Mouse (Mus musculus): ENCODE data around the gene Hps4. TPM values are rescaled to one million over a fixed set of nuclear protein-coding genes. Genes with fewer than 3 reads are reported as not detected.

The Hps4 gene
- total RNA-seq, 1 experiment: 19.5 TPM

- DNase-seq (ENCODE audit: low read depth, low spot score): no peak
- no peak overlapping the region for H3K9ac ChIP-seq (ENCODE audit: insufficient read depth, low read depth, low read length, poor library complexity, severe bottlenecking)
- TF ChIP-seq CHD2 (IDR thresholded peaks at IDR 0.05; ENCODE audit: low read depth, low read length) (no peak), ZNF384 (IDR thresholded peaks at IDR 0.05; ENCODE audit: low read depth, low read length) (no peak), HCFC1 (IDR thresholded peaks at IDR 0.05; ENCODE audit: borderline replicate concordance, insufficient read depth, low read length) (no peak), ZC3H11A (IDR thresholded peaks at IDR 0.05; ENCODE audit: borderline replicate concordance, low read depth, low read length) (no peak), MAFK (IDR thresholded peaks at IDR 0.05; ENCODE audit: insufficient read depth, low read depth, low read length) (no peak)
- H3K4me3 ChIP-seq (ENCODE audit: insufficient read depth in 1 of 2, low read depth in 1 of 2, low read length in 2 of 2, poor library complexity in 1 of 2, severe bottlenecking in 1 of 2): peak overlapping the region in 1 of 2 experiments; percentile 11; a peak in 1 of 4 replicates
- peaks cover 2 to 3% of the 10 kb centered on the region in 2 experiments; a peak in 1 of 4 replicates for H3K4me1 ChIP-seq (ENCODE audit: control insufficient read depth in 2 of 2, insufficient read depth in 2 of 2, low read length in 2 of 2, poor library complexity in 1 of 2)
- H3K36me3 ChIP-seq (ENCODE audit: control insufficient read depth, insufficient read depth, low read length, poor library complexity, severe bottlenecking): peaks cover 10% of the 10 kb centered on the region; the same call in 1 of the 2 replicates
- H3K27ac ChIP-seq (ENCODE audit: insufficient read depth, low read depth, low read length, poor library complexity, severe bottlenecking): no peak overlapping the region
- H3K9me3 ChIP-seq (ENCODE audit: control insufficient read depth, insufficient read depth, low read depth, low read length): no peaks in the 10 kb centered on the region
- in situ Hi-C loops (cut with MboI; ENCODE audit: low sequenced_read_pairs in 2 of 2, unreplicated experiment in 2 of 2): no loop called here
Observed at GRCm38 (mm10) chr5:112355493-112355892, 12.6 kb downstream of the Hps4 start.

GRCm38 (mm10) chr5:112355910-112356309 lies 13.0 kb downstream of the Hps4 start, which contains the start of gene Gm6583:
TSS of gene Gm6583 (minus strand) at chr5:112356033.
- peaks cover 2 to 3% of the 10 kb centered on the region in 2 experiments; a peak in 1 of 4 replicates for H3K4me1 ChIP-seq (ENCODE audit: control insufficient read depth in 2 of 2, insufficient read depth in 2 of 2, low read length in 2 of 2, poor library complexity in 1 of 2)
- H3K9ac ChIP-seq (ENCODE audit: insufficient read depth, low read depth, low read length, poor library complexity, severe bottlenecking): no peak within 1 kb of the TSS
- no peak within 1 kb of the TSS for H3K27ac ChIP-seq (ENCODE audit: insufficient read depth, low read depth, low read length, poor library complexity, severe bottlenecking)
- peak within 1 kb of the TSS in 1 of 2 experiments; percentile 11; a peak in 1 of 4 replicates for H3K4me3 ChIP-seq (ENCODE audit: insufficient read depth in 1 of 2, low read depth in 1 of 2, low read length in 2 of 2, poor library complexity in 1 of 2, severe bottlenecking in 1 of 2)
- no peaks in the 10 kb centered on the region for H3K9me3 ChIP-seq (ENCODE audit: control insufficient read depth, insufficient read depth, low read depth, low read length)
- in situ Hi-C loops (cut with MboI; ENCODE audit: low sequenced_read_pairs in 2 of 2, unreplicated experiment in 2 of 2): no loop called here
- DNase-seq (ENCODE audit: low read depth, low spot score): no peak
- peaks cover 10% of the 10 kb centered on the region; the same call in 1 of the 2 replicates for H3K36me3 ChIP-seq (ENCODE audit: control insufficient read depth, insufficient read depth, low read length, poor library complexity, severe bottlenecking)
- TF ChIP-seq CHD2 (IDR thresholded peaks at IDR 0.05; ENCODE audit: low read depth, low read length) (no peak), ZNF384 (IDR thresholded peaks at IDR 0.05; ENCODE audit: low read depth, low read length) (no peak), HCFC1 (IDR thresholded peaks at IDR 0.05; ENCODE audit: borderline replicate concordance, insufficient read depth, low read length) (no peak), MAFK (IDR thresholded peaks at IDR 0.05; ENCODE audit: insufficient read depth, low read depth, low read length) (no peak)

- in situ Hi-C loops (cut with MboI; ENCODE audit: low sequenced_read_pairs in 2 of 2, unreplicated experiment in 2 of 2): no loop called here
- TF ChIP-seq HCFC1 (IDR thresholded peaks at IDR 0.05; ENCODE audit: borderline replicate concordance, insufficient read depth, low read length): no peak
- no peak for TF ChIP-seq ZC3H11A (IDR thresholded peaks at IDR 0.05; ENCODE audit: borderline replicate concordance, low read depth, low read length)
- TF ChIP-seq MAFK (IDR thresholded peaks at IDR 0.05; ENCODE audit: insufficient read depth, low read depth, low read length): no peak
- TF ChIP-seq CHD2 (IDR thresholded peaks at IDR 0.05; ENCODE audit: low read depth, low read length): no peak
- TF ChIP-seq ZNF384 (IDR thresholded peaks at IDR 0.05; ENCODE audit: low read depth, low read length): no peak
- Histone ChIP-seq H3K9ac (ENCODE audit: insufficient read depth, low read depth, low read length, poor library complexity, severe bottlenecking) (no peak overlapping the region), H3K36me3 (ENCODE audit: control insufficient read depth, insufficient read depth, low read length, poor library complexity, severe bottlenecking) (peaks cover 10% of the 10 kb centered on the region; the same call in 1 of the 2 replicates), H3K4me1 (ENCODE audit: control insufficient read depth in 2 of 2, insufficient read depth in 2 of 2, low read length in 2 of 2, poor library complexity in 1 of 2) (peaks cover 2 to 3% of the 10 kb centered on the region in 2 experiments; a peak in 1 of 4 replicates), H3K27ac (ENCODE audit: insufficient read depth, low read depth, low read length, poor library complexity, severe bottlenecking) (no peak overlapping the region), H3K9me3 (ENCODE audit: control insufficient read depth, insufficient read depth, low read depth, low read length) (no peaks in the 10 kb centered on the region), H3K4me3 (ENCODE audit: insufficient read depth in 1 of 2, low read depth in 1 of 2, low read length in 2 of 2, poor library complexity in 1 of 2, severe bottlenecking in 1 of 2) (no peak overlapping the region)
- DNase-seq (ENCODE audit: low read depth, low spot score): no peak
Observed at GRCm38 (mm10) chr5:112356322-112356721, 13.4 kb downstream of the Hps4 start.

- H3K4me3 ChIP-seq (ENCODE audit: insufficient read depth in 1 of 2, low read depth in 1 of 2, low read length in 2 of 2, poor library complexity in 1 of 2, severe bottlenecking in 1 of 2): no peak overlapping the region
- no peak overlapping the region for H3K9ac ChIP-seq (ENCODE audit: insufficient read depth, low read depth, low read length, poor library complexity, severe bottlenecking)
- H3K27ac ChIP-seq (ENCODE audit: insufficient read depth, low read depth, low read length, poor library complexity, severe bottlenecking): no peak overlapping the region
- H3K4me1 ChIP-seq (ENCODE audit: control insufficient read depth in 2 of 2, insufficient read depth in 2 of 2, low read length in 2 of 2, poor library complexity in 1 of 2): peaks cover 2 to 4% of the 10 kb centered on the region in 2 experiments; a peak in 1 of 4 replicates
- DNase-seq (ENCODE audit: low read depth, low spot score): no peak
- no peaks in the 10 kb centered on the region for H3K9me3 ChIP-seq (ENCODE audit: control insufficient read depth, insufficient read depth, low read depth, low read length)
- in situ Hi-C loops (cut with MboI; ENCODE audit: low sequenced_read_pairs in 2 of 2, unreplicated experiment in 2 of 2): no loop called here
- peaks cover 11% of the 10 kb centered on the region; the same call in 1 of the 2 replicates for H3K36me3 ChIP-seq (ENCODE audit: control insufficient read depth, insufficient read depth, low read length, poor library complexity, severe bottlenecking)
- TF ChIP-seq ZC3H11A (IDR thresholded peaks at IDR 0.05; ENCODE audit: borderline replicate concordance, low read depth, low read length): no peak
- no peak for TF ChIP-seq CHD2 (IDR thresholded peaks at IDR 0.05; ENCODE audit: low read depth, low read length)
- no peak for TF ChIP-seq ZNF384 (IDR thresholded peaks at IDR 0.05; ENCODE audit: low read depth, low read length)
- TF ChIP-seq MAFK (IDR thresholded peaks at IDR 0.05; ENCODE audit: insufficient read depth, low read depth, low read length): no peak
- TF ChIP-seq HCFC1 (IDR thresholded peaks at IDR 0.05; ENCODE audit: borderline replicate concordance, insufficient read depth, low read length): no peak
Observed at GRCm38 (mm10) chr5:112359520-112359919, 16.6 kb downstream of the Hps4 start.

Measured in ES-E14 (cell line).